In the genomic region with DNA sequence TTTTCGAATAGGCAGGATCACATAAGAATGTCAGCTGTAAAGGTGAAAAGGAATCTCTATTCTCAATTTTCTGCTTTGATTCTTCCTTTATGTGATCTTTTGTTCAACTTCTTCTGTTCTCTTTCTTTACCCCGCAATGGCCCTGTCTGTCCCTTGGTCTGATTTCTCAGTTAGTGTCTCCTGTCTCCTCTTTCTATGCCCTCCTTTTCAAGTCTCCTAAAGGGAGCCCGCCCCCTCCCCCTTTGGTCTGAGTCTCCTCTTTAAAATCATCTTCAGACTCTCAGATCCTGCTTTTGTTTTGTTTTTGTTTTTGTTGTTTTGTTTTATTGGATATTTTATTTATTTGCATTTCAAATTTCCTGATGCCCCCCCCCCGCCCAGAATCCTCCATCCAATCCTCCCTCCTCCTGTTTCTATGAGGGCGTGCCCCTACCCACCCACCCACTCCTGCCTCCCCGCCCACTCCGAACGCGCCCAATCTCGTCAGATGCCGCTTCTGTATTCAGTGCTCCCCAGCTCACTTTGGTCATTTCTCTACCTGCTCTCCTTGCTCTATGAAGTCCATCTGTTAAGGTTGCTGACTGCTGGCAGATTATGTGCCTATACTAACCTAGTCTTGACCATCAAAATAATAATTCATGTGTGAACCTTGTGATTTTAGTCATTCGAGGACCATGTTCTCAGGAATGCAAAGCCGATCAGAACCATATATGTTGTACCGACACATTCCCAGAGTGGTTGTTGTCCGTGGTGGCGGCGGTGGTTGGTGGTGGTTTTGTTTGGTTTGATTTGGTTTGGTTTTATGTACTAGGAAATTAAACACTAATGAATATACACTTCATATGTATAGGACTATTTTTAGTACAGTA, we compare ENCODE assay signal across 9 mouse cellular contexts.
DNase-seq lines count a peak whose midpoint lies in the region; ATAC-seq and TF ChIP-seq lines count a peak whose summit lies in the region.
"Had no signal": no experiment of that assay in that cellular context is flagged by ENCODE, and none has a peak within 500 bp of the region (broad histone marks: within the 10 kb centered on the region; RNA-seq: fewer than 3 reads in every experiment).

No protein-coding gene starts in this region.

- peak; percentile 93 for ATAC-seq in hindbrain, embryonic 13.5 days (ENCODE audit: low FRiP score)

- WGBS in hindbrain, embryonic 13.5 days = 18% methylated on average over 17 of the region's 17 CpGs

- H3K4me1 ChIP-seq in hindbrain, embryonic 13.5 days (replicated peaks) = 0 out of 2 replicates have a peak, but pooled peaks cover 4% of the 10 kb centered on the region
- H3K4me1 ChIP-seq: liver, embryonic 13.5 days had no signal

- peak overlapping the region; percentile 51 for H3K4me2 ChIP-seq in hindbrain, embryonic 13.5 days
- peak overlapping the region; percentile 34 for H3K4me2 ChIP-seq in myocyte (ENCODE audit: low read depth)
- H3K4me2 ChIP-seq: liver, embryonic 13.5 days had no signal

- no peaks in the 10 kb centered on the region for H3K9me3 ChIP-seq in hindbrain, embryonic 13.5 days
- H3K9me3 ChIP-seq: liver, embryonic 13.5 days had no signal

- 0 out of 2 replicates have a peak overlapping the region, but pooled peaks have one; percentile 0 for H3K9ac ChIP-seq in hindbrain, embryonic 13.5 days
- H3K9ac ChIP-seq: liver, embryonic 13.5 days had no signal

- peak overlapping the region; percentile 27 for H3K4me3 ChIP-seq in hindbrain, embryonic 13.5 days
- H3K4me3 ChIP-seq in myocyte = no peak overlapping the region
- H3K4me3 ChIP-seq: liver, embryonic 13.5 days had no signal

- no peak overlapping the region for H3ac ChIP-seq in myocyte (ENCODE audit: control insufficient read depth, insufficient read length)

- H3K36me3 ChIP-seq in hindbrain, embryonic 13.5 days = no peaks in the 10 kb centered on the region
- no peaks in the 10 kb centered on the region for H3K36me3 ChIP-seq in myocyte (ENCODE audit: control insufficient read depth, insufficient read depth)
- H3K36me3 ChIP-seq: liver, embryonic 13.5 days had no signal

- H3K27ac ChIP-seq in hindbrain, embryonic 13.5 days = no peak overlapping the region
- H3K27ac ChIP-seq: liver, embryonic 13.5 days had no signal

- H3K27me3 ChIP-seq in hindbrain, embryonic 13.5 days = no peaks in the 10 kb centered on the region
- no peaks in the 10 kb centered on the region for H3K27me3 ChIP-seq in myocyte (ENCODE audit: control insufficient read depth, insufficient read depth, insufficient read length)
- H3K27me3 ChIP-seq: liver, embryonic 13.5 days had no signal

- intact Hi-C loops in left cerebral cortex, postnatal 4 days (cut with DNase I) = loop anchor here (10.0 kb wide), 1 partner anchor 308 kb away; no protein-coding TSS in a partner anchor
- intact Hi-C loops in left cerebral cortex, postnatal 25 days (cut with DNase I) = loop anchor here (5.0 kb wide), 4 partner anchors 110 to 310 kb away; no protein-coding TSS in a partner anchor
- intact Hi-C loops in left cerebral cortex, postnatal 14 days (cut with DNase I) = loop anchor here (1.0 to 10.0 kb wide), 2 partner anchors 231 to 308 kb away; no protein-coding TSS in a partner anchor

- TF ChIP-seq POLR2A in myocyte (IDR thresholded peaks at IDR 0.05; ENCODE audit: insufficient read length, low read depth) = no peak

- peak; percentile 2 for DNase-seq in left cerebral cortex, postnatal 4 days
- no peak for DNase-seq in left cerebral cortex, postnatal 25 days (ENCODE audit: low spot score in 2 of 2)
- DNase-seq in embryo, embryonic 9.5 days (ENCODE audit: extremely low spot score) = peak; percentile 11
- DNase-seq in left cerebral cortex, postnatal 14 days (ENCODE audit: low spot score in 2 of 2) = no peak
- no peak for DNase-seq in spleen, postnatal 4 days (ENCODE audit: low spot score in 2 of 2)
- no peak for DNase-seq in ovary, adult 18-20 months (ENCODE audit: low spot score)
- DNase-seq: liver, embryonic 13.5 days had no signal

- no peaks in the 10 kb centered on the region for H3K79me2 ChIP-seq in myocyte (ENCODE audit: control insufficient read depth, insufficient read depth)

TF ChIP-seq in myocyte, 11 proteins besides CTCF, POLR2A, EP300 and RAD21:
- TF ChIP-seq SRF (IDR thresholded peaks at IDR 0.05; ENCODE audit: control insufficient read depth, insufficient read length, low read depth) (no peak), TCF12 (IDR thresholded peaks at IDR 0.05; ENCODE audit: insufficient read depth, poor library complexity, severe bottlenecking) (no peak), MYOG (IDR thresholded peaks at IDR 0.05; ENCODE audit: control insufficient read depth in 1 of 3, insufficient read depth in 1 of 3, insufficient read length in 2 of 3, low read depth in 2 of 3) (no peak), MYOD1 (IDR thresholded peaks at IDR 0.05; ENCODE audit: control insufficient read depth in 1 of 3, insufficient read length in 2 of 3, low read depth in 2 of 3) (no peak)

Comparison
In these comparisons a context has a peak if more than half of its experiments do, and no peak if none do; other contexts are left out.
1. DNase-seq: peak in left cerebral cortex, postnatal 4 days (single experiment) and embryo, embryonic 9.5 days (single experiment); none in left cerebral cortex, postnatal 25 days (0 of 2), left cerebral cortex, postnatal 14 days (0 of 2), spleen, postnatal 4 days (0 of 2) and ovary, adult 18-20 months (single experiment).